Mouse (Mus musculus): ENCODE results near the gene Wdr46. TPM values are rescaled to one million over a fixed set of nuclear protein-coding genes. Genes with fewer than 3 reads are reported as not detected.
"Not testable (repeated sequence)": the region's sequence is repeated elsewhere in the genome, so short reads cannot be mapped to it uniquely, and the experiment has no call there.

The Wdr46 gene
- total RNA-seq, 2 experiments from 2014 or later, result 21.8 to 24.8 TPM

DNA sequence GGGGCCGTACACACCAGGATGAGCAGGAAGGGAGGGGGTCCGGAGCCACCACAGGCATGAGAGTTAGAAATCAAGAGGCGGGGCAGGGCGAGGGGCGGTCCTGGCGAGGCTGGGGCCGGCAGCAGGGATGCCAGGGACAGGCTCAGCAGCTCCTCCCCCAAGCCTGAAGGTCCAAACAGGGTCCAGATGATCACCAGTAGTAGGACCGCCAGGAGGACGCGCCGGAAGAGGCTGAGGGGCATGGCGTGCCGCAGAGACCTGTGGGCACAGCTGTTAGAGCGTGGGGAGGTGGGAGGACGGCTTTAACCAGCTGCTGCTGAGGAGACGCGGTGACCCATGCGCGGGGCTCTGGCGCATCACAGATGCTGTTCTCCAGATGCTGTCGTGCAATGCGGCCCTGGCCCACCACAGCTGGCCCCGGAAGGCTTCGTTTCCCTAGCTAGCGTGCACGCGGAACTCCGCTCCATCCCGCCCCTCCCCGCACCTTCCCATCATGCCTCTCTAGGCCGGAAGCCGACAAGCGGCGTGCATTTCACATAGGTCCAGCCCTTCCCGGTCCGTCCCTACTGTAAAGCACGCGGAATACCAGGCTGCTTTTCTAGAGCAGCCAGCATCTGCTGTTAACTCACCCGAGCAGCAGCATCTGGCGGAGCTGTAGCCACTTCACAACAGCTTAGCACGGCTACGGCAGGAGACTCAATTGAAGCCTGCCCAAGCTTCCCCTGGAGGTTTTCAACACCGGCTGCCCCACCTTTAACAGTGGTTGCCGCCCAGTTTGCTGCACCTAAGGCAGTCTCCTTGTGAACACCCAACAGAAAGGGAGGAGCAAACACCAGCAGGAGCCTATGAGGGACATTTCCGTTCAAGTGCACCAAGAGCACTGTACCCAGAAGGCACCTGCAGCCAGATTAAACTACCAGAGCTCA is 10.8 kb downstream of the Wdr46 start, which contains the start of gene B3galt4:
Gene B3galt4 (minus strand): TSS at position 468 of the 926 bp plus-strand sequence.
- peak; percentile 73 to 81 for DNase-seq (ENCODE audit: low spot score in 2 of 2)

DNA sequence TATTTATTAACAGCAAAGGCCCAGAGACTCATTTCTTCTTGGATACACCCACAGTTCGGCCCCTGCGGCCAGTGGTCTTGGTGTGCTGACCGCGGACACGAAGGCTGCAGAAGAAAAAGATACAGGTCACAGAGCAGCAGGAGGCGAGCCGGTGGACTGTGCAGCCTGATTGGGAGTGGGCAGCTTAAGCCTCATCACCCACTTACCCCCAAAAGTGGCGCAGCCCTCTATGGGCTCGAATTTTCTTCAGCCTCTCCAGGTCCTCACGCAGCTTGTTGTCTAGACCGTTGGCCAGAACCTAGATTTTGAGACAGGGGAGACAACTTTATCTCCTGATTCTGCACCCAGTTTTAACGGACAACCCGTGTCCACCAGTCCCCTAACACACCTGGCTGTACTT is 11.6 kb downstream of the Wdr46 start:
- DNase-seq (ENCODE audit: low spot score in 2 of 2), result not testable (repeated sequence)

DNA sequence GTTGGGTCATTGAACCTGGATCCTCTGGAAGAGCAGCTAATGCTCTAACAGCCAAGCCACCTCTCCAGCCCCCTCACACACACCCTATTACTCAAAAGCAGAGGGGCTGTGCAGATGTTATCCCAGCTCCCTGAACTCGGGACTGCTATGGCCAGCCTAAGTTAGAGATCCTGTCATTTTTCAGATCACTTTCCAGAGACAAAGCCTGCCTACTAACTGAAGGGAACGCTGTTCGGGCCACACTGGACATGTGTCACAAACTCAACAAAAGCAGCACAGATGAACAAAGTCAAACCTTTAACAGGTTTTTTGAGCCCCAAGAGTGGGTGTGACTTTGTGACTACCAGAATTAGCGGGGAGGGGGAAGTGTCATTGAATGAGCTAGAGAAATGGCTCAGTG is 12.4 kb downstream of the Wdr46 start:
- DNase-seq (ENCODE audit: low spot score in 2 of 2), result no peak

DNA sequence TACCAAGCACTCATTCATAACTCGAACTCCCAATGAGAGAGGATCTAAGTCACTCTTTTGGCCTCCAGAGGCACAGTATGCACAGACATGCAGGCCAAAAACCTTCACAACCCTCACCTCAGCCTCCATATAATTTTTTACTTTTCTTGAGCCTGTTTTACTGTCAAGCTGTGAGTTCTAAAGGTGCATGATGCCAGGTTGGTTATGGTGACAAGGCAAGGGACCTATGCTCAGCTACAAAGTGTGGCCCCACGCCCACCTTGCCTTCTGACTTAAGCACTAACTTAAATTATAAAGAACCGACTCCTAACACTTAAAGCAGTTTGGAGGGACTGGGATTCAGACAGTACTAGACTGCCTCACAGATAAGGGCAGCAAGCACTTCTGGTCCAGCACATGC is 12.8 kb downstream of the Wdr46 start:
- no peak for DNase-seq (ENCODE audit: low spot score in 2 of 2)

DNA sequence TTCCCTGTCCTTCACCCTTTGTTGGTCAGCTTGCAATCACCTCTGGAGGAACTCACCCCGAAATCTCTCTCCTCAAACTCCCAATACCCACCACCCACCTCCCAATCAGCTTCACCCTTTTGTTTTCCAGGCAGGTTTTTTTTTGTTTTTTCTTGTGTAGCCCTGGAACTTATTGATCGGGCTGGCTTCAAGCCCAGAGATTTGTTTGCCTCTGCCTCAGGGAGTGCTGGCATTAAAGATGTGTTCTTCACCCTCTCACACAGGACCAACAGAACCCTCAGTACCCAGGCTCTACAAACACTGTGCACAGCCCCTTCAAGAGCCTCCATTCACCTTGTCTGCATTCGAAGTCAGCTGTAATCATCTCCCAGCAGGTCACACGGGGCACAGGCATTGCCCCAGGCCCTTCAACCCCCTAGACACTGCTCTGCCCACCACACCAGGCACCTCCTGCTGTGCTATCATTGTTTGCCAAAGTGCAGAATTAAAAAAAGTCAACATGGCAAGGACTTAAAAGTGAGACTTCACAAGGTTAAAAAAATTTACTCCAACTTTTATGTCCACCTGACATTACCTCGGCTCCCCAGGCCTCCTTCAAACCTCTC is 13.6 kb downstream of the Wdr46 start:
- DNase-seq (ENCODE audit: low spot score in 2 of 2), result no peak

DNA sequence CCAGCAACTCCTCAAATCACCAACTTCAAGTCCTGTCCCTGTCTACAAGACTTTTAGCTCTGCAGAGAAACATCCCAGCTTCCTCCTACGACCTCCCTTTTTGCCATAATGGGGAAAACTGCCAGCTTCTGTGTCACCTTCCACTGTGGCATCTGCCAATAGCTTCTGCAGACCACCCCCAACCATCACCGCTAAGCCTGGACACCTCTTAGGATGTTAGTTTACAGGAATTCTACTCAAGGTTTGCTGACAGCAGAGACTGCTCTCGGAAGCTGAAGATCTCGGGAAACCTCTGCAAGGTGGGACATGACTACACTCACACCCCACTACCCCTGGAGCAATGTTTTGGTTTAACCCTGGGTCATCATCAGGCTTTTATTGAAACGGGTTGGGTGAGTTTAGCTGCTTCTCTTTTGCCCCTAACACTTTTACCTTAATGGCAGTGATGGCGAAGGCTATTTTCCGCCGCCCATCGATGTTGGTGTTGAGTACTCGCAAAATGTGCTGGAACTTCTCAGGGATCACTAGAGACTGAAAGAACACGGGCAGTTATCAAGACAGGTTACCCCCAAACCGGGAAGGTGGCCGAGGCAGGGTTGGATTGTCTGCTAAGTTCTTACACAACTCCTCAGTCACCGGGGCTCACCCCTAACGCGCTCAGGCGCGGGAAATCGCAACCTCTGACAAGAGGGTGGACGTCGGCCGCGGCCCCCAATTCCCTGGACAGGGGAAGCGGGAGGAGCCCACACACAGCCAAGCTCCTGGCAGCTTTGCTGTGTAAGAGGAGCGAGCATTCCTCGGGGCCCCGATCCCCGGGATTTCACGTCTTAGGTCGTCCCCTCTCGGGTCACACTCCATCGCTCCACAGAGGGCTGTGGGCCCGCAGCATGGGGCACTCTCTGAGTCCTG is 14.4 kb downstream of the Wdr46 start:
- DNase-seq (ENCODE audit: low spot score in 2 of 2), result no peak

DNA sequence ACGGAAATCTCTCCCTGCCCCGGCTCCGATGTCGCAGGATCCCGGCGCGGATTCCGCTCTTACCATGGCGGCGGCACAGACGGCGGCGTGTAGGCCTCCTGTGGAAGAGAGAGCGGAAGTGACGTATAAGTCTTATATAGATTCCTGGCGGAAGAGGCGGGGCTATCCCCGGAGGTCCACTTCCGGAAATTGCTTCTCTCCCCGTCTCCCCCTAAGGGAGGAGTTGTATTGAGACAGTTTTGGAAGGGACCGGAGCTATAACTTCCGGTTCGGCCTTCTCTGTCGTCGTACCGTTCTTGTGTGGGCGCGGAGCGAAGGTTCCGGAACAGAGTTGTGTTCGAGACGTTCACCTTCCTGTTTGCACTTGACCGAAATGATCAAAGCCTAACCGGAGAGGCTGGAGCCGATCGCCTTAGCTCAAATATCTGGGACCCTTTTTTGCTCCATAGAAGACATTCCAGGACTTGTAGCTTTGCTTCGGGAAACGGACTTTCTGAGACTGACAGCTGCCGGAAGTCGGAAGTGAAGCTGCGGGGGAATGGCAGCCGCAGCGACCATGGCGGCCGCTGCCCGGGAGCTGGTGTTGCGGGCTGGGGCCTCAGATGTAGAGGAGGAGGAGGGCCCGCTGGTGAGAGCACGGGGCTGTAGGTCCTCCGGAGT is 15.2 kb downstream of the Wdr46 start, which contains the start of the genes Vps52 and Rps18:
Gene Vps52 (plus strand): TSS at position 258 of the 660 bp plus-strand sequence.
Gene Rps18 (minus strand): TSS at position 447 of the 660 bp plus-strand sequence.
- peak; percentile 96 to 98 for DNase-seq (ENCODE audit: low spot score in 2 of 2)

DNA sequence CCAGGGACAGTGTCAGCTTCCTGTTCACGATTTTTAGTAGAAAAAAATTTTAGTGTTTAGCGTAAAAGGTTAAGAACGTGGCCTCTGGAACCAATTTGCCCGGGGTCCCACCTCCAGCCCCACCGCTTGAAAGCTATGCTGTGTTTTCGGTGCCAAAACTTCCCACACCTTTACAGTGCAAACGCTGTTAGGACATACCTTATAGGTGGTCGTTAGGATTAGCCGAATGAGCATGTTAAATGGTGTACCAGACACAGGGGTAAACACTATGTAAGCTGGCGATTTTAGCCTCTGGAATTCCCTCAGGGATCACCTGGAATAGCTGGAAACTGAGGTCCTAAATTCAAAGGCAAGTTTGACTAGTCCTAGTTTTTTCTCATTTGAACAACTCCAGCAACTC is 15.9 kb downstream of the Wdr46 start:
- no peak for DNase-seq (ENCODE audit: low spot score in 2 of 2)

DNA sequence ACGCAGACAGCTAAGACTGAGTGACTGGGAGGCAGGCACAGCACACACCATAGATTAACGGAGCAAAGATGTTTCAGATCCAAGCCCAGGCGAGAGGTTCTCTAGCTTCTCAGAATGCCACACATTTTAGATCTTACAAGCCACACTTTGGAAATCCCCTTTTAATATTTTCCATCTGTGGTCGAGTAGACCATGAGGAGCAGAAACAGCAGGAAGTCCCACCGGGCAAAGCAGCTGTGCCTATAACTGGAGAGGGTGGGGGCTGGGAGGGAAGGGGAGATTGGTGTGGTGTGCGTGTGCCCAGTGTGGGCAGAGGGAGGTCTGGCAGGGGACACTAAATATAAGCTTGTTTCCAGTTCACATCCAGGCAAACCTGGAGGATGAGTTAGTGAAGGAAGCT is 17.0 kb downstream of the Wdr46 start:
- DNase-seq (ENCODE audit: low spot score in 2 of 2), result no peak

DNA sequence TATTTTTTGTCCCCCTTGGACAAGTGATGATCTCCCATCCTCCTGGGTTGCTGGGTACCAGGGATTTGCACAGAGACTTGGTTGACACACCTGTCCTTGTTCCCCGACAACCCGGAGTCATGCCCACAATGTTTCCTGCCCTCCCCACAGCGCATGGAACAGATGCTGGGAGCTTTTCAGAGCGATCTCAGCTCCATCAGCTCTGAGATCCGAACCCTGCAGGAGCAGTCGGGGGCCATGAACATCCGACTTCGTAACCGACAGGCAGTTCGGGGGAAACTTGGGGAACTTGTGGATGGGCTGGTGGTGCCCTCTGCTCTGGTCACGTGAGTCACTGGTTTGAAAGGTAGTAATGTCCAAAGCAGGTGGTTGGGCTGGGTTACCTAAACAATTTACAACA is 18.0 kb downstream of the Wdr46 start:
- DNase-seq (ENCODE audit: low spot score in 2 of 2), result no peak

DNA sequence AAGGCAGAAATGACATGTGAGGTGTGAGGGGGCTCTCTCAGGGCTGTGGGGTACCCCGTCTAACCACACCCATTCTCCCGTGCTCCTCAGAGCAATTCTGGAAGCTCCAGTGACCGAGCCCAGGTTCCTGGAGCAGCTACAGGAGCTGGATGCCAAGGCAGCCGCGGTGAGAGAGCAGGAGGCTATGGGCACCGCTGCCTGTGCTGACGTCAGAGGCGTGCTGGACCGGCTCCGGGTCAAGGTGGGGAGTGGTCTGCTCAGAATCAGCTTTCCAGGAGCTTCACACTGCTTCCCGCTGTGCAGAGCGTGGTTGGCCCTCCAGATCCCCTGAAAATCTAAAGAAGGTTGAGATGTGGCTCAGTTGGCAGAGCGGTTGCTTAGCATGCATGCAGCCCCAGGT is 18.7 kb downstream of the Wdr46 start:
- no peak for DNase-seq (ENCODE audit: low spot score in 2 of 2)

DNA sequence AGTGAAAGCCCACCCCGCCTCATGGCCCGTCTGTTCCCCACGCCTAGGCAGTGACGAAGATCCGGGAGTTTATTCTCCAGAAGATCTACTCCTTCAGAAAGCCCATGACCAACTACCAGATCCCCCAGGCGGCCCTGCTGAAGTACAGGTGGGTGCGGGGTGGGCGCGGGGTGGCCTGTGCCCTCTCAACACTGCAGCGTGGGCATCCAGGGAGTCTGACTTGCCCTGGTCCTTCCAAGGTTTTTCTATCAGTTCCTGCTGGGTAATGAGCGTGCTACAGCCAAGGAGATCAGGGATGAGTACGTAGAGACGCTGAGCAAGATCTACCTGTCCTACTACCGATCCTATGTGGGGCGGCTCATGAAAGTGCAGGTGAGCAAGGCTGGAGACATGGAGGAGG is 19.5 kb downstream of the Wdr46 start:
- DNase-seq (ENCODE audit: low spot score in 2 of 2), result no peak

DNA sequence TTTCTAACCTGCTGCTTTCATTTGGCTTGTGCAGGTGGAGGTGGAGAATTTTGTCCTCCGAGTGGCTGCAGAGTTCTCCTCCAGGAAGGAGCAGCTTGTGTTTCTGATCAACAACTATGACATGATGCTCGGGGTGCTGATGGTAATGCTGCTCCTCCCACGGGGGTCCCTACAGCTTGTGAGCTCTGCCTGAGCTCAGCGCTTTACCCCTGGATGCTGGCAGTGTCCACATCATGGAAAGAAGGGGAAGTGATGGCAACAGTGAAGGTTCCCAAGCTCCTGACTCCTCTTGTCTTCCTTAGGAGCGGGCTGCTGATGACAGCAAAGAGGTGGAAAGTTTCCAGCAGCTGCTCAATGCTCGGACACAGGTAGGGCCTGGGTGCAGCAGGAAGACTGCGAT is 22.4 kb downstream of the Wdr46 start:
- no peak for DNase-seq (ENCODE audit: low spot score in 2 of 2)

DNA sequence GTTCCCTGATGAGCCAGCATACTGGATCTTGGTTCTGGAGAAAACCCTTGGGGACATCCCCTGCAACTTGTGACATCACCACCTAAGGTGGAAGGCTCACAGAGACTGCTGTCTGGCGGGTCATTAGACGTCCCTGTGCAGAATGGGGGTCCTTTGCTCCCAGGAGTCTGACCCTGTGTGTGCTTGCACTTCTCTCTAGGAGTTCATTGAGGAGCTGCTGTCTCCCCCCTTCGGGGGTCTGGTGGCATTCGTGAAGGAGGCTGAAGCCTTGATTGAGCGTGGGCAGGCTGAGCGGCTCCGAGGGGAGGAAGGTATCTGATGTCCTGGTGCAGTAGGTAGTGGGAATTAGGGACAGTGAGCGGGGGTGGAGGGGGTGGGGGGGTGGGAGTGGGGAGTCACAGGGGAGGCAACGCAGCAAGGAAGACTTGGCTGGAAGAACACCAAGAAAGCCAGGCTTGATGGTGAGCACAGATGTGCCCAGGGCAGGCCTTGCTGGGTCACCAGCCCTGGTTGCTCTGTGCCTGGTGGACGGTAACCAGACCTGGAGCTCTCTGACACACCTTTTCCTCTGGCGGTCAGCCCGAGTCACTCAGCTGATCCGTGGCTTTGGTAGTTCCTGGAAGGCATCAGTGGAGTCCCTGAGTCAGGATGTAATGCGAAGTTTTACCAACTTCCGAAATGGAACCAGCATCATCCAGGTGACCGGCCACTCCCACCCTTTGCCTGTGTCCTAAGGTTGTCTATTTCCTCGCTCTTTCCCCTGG is 24.8 kb downstream of the Wdr46 start:
- no peak for DNase-seq (ENCODE audit: low spot score in 2 of 2)

DNA sequence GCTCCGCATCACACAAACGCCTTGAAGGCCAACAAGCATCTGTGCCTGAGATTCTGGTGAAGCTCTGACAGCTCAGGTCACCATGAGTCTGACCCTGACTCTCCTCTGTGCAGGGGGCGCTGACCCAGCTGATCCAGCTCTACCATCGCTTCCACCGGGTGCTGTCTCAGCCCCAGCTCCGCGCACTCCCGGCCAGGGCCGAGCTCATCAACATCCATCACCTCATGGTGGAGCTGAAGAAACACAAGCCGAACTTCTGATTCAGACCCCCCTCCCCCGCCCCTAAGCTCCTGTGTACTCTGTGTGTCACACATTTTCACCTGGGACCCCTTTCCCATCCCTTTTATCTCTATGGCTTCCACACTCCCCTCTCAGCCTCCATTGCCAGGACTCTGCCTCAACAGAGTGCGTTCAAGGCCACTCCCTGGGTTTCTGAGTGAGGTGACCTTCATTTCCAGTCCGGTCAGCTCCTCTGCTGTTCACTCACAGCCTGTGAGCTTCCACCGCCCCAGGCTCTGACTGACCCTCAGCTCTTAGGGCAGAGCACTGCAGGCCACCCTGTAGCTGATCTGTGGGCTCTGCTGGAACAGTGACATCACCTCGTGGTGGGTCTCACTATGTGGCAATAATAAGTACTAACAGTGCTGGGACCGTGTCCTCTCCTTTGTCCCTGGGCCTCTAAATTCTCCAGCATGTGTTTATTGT is 25.5 kb downstream of the Wdr46 start:
- DNase-seq (ENCODE audit: low spot score in 2 of 2), result no peak

DNA sequence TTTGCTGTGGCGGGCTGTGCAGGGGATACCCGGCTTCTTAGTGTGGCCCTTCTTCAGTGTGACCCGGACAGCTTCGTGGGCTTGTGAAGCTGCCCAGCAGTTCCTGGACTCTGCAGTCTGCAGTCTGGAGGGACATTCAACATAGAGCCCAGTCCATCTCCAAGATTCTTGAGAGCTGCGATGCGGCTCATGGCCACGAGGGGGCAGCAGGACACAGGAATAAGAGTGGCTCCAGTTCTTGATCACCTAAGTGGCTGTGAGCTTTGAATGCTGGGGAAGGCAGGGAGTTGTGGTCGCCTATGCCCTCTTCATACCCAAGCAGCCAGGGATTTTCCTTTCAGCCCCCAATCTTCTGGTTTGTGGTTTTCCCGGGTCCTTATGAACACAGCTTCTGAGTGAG is 28.0 kb downstream of the Wdr46 start:
- peak; percentile 78 to 84 for DNase-seq (ENCODE audit: low spot score in 2 of 2)

DNA sequence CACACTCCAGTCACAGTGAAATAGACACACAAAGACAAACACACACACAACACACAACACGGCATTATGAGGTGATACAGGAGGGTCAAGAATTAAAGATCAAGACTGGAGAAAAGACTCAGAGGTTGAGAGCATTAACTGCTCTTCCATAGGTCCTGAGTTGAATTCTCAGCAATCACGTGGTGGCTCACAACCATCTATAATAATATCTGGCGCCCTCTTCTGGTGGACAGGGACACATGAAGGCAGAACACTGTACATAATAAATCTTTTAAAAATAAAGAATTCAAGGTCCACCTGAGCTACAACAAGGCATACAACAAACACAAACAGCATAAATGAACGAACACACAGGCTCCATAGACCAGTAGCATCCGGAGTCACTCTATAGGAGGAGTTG is 28.5 kb downstream of the Wdr46 start:
- no peak for DNase-seq (ENCODE audit: low spot score in 2 of 2)

DNA sequence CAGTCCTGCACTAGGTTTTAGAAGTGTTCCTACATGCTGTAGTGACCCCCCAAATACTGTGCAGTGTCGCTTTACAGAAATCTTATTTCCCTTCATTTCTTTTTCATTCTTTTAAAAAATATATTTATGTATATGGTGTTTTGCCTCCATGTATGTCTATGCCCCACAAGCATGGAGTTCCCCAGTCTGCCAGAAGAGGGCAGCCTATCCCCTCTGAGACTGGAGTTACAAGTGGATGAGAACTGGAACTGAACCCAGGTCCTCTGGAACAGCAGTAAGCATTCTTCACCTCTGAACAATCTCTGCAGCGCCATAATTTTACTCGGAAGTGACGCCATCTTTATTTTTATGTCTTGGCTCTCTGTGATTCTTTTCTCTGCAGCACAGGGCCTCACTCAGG is 28.9 kb downstream of the Wdr46 start:
- no peak for DNase-seq (ENCODE audit: low spot score in 2 of 2)

DNA sequence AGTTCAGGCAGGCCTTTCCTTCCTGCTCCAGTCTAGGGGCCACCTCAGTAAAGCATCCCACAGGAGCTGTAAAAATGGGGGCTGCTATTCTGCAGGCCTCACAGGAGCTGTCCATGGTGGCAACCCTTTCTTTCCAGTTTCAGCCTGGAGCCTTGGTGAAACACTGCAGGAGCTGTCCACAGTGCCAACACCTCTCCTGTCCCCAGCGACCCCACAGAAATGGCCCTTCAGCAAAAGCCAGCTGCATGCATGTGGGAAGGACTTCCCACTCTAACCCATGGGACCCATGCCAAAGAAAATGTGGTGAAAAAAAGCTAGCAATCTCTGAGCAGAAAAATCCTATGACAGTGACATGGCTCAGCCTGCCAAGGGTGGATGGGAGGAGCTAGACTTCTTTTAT is 32.2 kb downstream of the Wdr46 start:
- DNase-seq (ENCODE audit: low spot score in 2 of 2), result no peak

DNA sequence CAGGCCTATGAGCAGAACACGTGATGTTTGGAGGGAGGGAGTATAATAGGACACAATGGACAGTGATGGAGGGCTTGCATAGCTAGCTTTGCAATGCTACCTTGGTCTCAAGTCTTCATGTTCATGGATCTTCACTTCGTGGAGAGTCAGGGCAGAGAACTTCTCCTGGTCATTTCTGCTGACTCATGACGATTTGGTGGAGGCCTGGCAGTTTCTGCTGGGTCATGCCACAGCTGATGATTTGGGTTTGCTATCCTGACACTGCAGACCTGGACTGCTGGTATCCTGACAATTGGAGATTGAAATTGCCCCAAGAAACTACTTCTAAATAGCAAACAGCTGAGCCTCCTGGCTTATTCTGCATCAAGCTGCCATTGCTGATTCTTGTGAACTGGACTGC is 33.1 kb downstream of the Wdr46 start:
- DNase-seq (ENCODE audit: low spot score in 2 of 2), result no peak

All from layer of hippocampus, postnatal 10 days (tissue).